Mouse (Mus musculus): ENCODE results near the gene Clasrp.
"Not testable (repeated sequence)": the region's sequence is repeated elsewhere in the genome, so short reads cannot be mapped to it uniquely, and the experiment has no call there.

Clasrp gene

GRCm38 (mm10) chr7:19609641-19610332, 5.5 kb upstream of the Clasrp start:
- no peak for DNase-seq (ENCODE audit: low spot score in 2 of 2)

GRCm38 (mm10) chr7:19607291-19607690, 3.0 kb upstream of the Clasrp start:
- no peak for DNase-seq (ENCODE audit: low spot score in 2 of 2)

- not testable (repeated sequence) for DNase-seq (ENCODE audit: low spot score in 2 of 2)
Observed at GRCm38 (mm10) chr7:19604606-19605214, 424 bp upstream of the Clasrp start.

- DNase-seq (ENCODE audit: low spot score in 2 of 2) = no peak
Observed at GRCm38 (mm10) chr7:19603055-19603454, 1.2 kb downstream of the Clasrp start.

- no peak for DNase-seq (ENCODE audit: low spot score in 2 of 2)
Observed at GRCm38 (mm10) chr7:19600562-19600961, 3.7 kb downstream of the Clasrp start.

GRCm38 (mm10) chr7:19593061-19593730, 11.1 kb downstream of the Clasrp start:
- no peak for DNase-seq (ENCODE audit: low spot score in 2 of 2)

- DNase-seq (ENCODE audit: low spot score in 2 of 2) = peak; percentile 72 to 83
Observed at GRCm38 (mm10) chr7:19589917-19590316, 14.4 kb downstream of the Clasrp start.

GRCm38 (mm10) chr7:19589207-19589606, 15.1 kb downstream of the Clasrp start:
- DNase-seq (ENCODE audit: low spot score in 2 of 2) = peak; percentile 49 to 59

- DNase-seq (ENCODE audit: low spot score in 2 of 2) = no peak
Observed at GRCm38 (mm10) chr7:19586269-19586668, 18.0 kb downstream of the Clasrp start.

GRCm38 (mm10) chr7:19580634-19581033, 23.7 kb downstream of the Clasrp start:
- DNase-seq (ENCODE audit: low spot score in 2 of 2) = no peak

- DNase-seq (ENCODE audit: low spot score in 2 of 2) = no peak
Observed at GRCm38 (mm10) chr7:19579751-19580150, 24.5 kb downstream of the Clasrp start.

GRCm38 (mm10) chr7:19578436-19578835, 25.9 kb downstream of the Clasrp start:
- DNase-seq (ENCODE audit: low spot score in 2 of 2) = no peak

GRCm38 (mm10) chr7:19577877-19578414, 26.3 kb downstream of the Clasrp start:
- DNase-seq (ENCODE audit: low spot score in 2 of 2) = peak; percentile 82 to 84

- peak; percentile 81 to 86 for DNase-seq (ENCODE audit: low spot score in 2 of 2)
Observed at GRCm38 (mm10) chr7:19577141-19577852, 27.0 kb downstream of the Clasrp start, which contains the start of the genes Zfp296 and Gemin7. Gene Zfp296 (plus strand): TSS chr7:19577287. Gene Gemin7 (minus strand): TSS chr7:19577595.

- no peak for DNase-seq (ENCODE audit: low spot score in 2 of 2)
Observed at GRCm38 (mm10) chr7:19575559-19575958, 28.7 kb downstream of the Clasrp start.

- DNase-seq (ENCODE audit: low spot score in 2 of 2) = no peak
Observed at GRCm38 (mm10) chr7:19573776-19574140, 30.5 kb downstream of the Clasrp start.

GRCm38 (mm10) chr7:19572926-19573775, 31.1 kb downstream of the Clasrp start:
- DNase-seq (ENCODE audit: low spot score in 2 of 2) = peak; percentile 75 to 78

- DNase-seq (ENCODE audit: low spot score in 2 of 2) = no peak
Observed at GRCm38 (mm10) chr7:19569647-19570046, 34.6 kb downstream of the Clasrp start.

- no peak for DNase-seq (ENCODE audit: low spot score in 2 of 2)
Observed at GRCm38 (mm10) chr7:19567426-19567825, 36.9 kb downstream of the Clasrp start.

- DNase-seq (ENCODE audit: low spot score in 2 of 2) = no peak
Observed at GRCm38 (mm10) chr7:19565803-19566202, 38.5 kb downstream of the Clasrp start.

GRCm38 (mm10) chr7:19564455-19564854, 39.8 kb downstream of the Clasrp start:
- no peak for DNase-seq (ENCODE audit: low spot score in 2 of 2)

Data from spleen, postnatal 36 days (tissue).